Mouse (Mus musculus): ENCODE data around the gene Usp40. TPM values are rescaled to one million over a fixed set of nuclear protein-coding genes. Genes with fewer than 3 reads are reported as not detected.

Usp40 gene
- total RNA-seq, 1 experiment, result 10.4 TPM

DNA sequence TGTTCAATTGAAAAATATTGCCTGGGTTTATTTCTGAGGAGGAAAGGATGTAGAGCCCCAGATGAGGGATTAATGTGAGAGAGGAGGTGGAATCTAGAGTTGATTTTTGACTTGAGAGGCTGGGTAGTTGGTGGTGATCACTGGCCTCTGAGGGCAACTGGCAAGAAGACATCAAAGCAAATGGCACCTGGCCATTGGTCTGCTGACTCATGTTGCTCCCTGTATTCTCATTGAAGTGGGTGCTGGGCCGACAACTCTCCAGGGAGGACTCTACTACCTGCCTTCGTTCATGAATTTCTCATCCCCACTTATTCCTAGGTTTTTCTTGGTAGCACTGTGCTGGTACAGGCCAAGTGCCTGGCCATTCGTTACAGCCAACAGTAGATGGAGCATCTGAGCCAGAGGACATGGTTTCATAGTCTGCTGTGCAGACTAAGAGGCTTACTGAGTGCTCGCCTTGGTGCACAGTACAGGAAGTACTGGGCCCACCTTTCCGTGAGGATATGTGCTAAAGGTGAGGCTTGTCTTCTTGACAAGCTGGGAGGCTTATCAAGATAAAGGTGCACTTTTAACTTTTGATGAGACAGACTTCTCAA is 101.9 kb downstream of the Usp40 start:
- TF ChIP-seq MAFK (IDR thresholded peaks at IDR 0.05; ENCODE audit: insufficient read depth, low read depth, low read length) (no peak), HCFC1 (IDR thresholded peaks at IDR 0.05; ENCODE audit: borderline replicate concordance, insufficient read depth, low read length) (no peak), CHD2 (IDR thresholded peaks at IDR 0.05; ENCODE audit: low read depth, low read length) (no peak)
- H3K9me3 ChIP-seq (ENCODE audit: control insufficient read depth, insufficient read depth, low read depth, low read length), result no peaks in the 10 kb centered on the region
- in situ Hi-C loops (cut with MboI; ENCODE audit: low sequenced_read_pairs in 2 of 2, unreplicated experiment in 2 of 2), result no loop called here

DNA sequence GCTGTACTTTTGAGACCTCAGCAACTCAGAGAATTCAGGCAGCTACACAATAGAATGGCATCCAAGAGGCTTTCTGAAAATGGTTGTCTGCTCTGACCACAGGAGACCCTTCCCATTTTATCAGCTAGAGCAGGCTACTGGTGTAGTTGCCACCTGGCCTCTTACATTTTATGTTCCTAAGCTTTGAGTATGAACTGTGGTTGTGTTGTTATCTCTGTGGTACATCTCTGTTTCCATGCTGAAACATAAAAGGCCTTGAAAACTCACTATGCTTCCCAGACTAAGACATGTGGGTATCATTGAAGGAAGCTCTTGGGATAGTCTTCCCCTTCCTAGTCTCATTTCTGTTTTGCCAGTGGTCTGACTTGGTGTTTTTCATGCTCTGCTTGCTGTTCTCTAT is 106.2 kb downstream of the Usp40 start:
- Histone ChIP-seq H3K4me3 (ENCODE audit: insufficient read depth in 1 of 2, low read depth in 1 of 2, low read length in 2 of 2, poor library complexity in 1 of 2, severe bottlenecking in 1 of 2) (no peak overlapping the region), H3K4me1 (ENCODE audit: control insufficient read depth in 2 of 2, insufficient read depth in 2 of 2, low read length in 2 of 2, poor library complexity in 1 of 2) (no peaks in the 10 kb centered on the region), H3K36me3 (ENCODE audit: control insufficient read depth, insufficient read depth, low read length, poor library complexity, severe bottlenecking) (no peaks in the 10 kb centered on the region), H3K9ac (ENCODE audit: insufficient read depth, low read depth, low read length, poor library complexity, severe bottlenecking) (no peak overlapping the region), H3K9me3 (ENCODE audit: control insufficient read depth, insufficient read depth, low read depth, low read length) (no peaks in the 10 kb centered on the region), H3K27ac (ENCODE audit: insufficient read depth, low read depth, low read length, poor library complexity, severe bottlenecking) (no peak overlapping the region)
- in situ Hi-C loops (cut with MboI; ENCODE audit: low sequenced_read_pairs in 2 of 2, unreplicated experiment in 2 of 2), result no loop called here
- no peak for DNase-seq (ENCODE audit: low read depth, low spot score)
- no peak for TF ChIP-seq HCFC1 (IDR thresholded peaks at IDR 0.05; ENCODE audit: borderline replicate concordance, insufficient read depth, low read length)
- TF ChIP-seq CHD2 (IDR thresholded peaks at IDR 0.05; ENCODE audit: low read depth, low read length), result no peak
- no peak for TF ChIP-seq ZNF384 (IDR thresholded peaks at IDR 0.05; ENCODE audit: low read depth, low read length)
- TF ChIP-seq ZC3H11A (IDR thresholded peaks at IDR 0.05; ENCODE audit: borderline replicate concordance, low read depth, low read length), result no peak
- TF ChIP-seq MAFK (IDR thresholded peaks at IDR 0.05; ENCODE audit: insufficient read depth, low read depth, low read length), result no peak

More for the DNA sequence above, 101.9 kb downstream of the Usp40 start:
- Histone ChIP-seq H3K4me3 (ENCODE audit: insufficient read depth in 1 of 2, low read depth in 1 of 2, low read length in 2 of 2, poor library complexity in 1 of 2, severe bottlenecking in 1 of 2) (no peak overlapping the region), H3K9ac (ENCODE audit: insufficient read depth, low read depth, low read length, poor library complexity, severe bottlenecking) (no peak overlapping the region), H3K27ac (ENCODE audit: insufficient read depth, low read depth, low read length, poor library complexity, severe bottlenecking) (no peak overlapping the region), H3K4me1 (ENCODE audit: control insufficient read depth in 2 of 2, insufficient read depth in 2 of 2, low read length in 2 of 2, poor library complexity in 1 of 2) (no peaks in the 10 kb centered on the region), H3K36me3 (ENCODE audit: control insufficient read depth, insufficient read depth, low read length, poor library complexity, severe bottlenecking) (no peaks in the 10 kb centered on the region; the same call in 1 of the 2 replicates)
- DNase-seq (ENCODE audit: low read depth, low spot score), result no peak

DNA sequence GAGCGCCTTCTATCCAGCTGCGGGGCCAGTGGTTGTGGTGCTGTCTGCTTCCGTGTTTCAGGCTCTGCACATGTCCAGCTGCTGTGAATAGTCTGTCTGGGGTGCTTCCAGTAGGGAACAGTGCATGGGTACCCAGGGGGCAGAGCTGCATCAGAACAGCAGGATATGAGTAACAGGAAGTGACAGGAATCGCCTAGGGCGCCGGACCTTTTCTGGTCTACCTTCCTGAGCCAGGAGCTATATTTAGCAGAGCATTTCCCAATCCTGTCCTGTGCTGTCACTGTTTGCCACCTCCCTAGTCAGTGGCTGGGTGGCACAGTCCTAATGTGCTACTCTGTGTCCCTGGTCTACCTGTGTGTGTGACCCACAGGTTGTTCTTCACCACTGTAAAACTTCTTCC is 107.4 kb downstream of the Usp40 start:
- TF ChIP-seq HCFC1 (IDR thresholded peaks at IDR 0.05; ENCODE audit: borderline replicate concordance, insufficient read depth, low read length) (no peak), CHD2 (IDR thresholded peaks at IDR 0.05; ENCODE audit: low read depth, low read length) (no peak), ZNF384 (IDR thresholded peaks at IDR 0.05; ENCODE audit: low read depth, low read length) (no peak), MAFK (IDR thresholded peaks at IDR 0.05; ENCODE audit: insufficient read depth, low read depth, low read length) (no peak), ZC3H11A (IDR thresholded peaks at IDR 0.05; ENCODE audit: borderline replicate concordance, low read depth, low read length) (no peak)
- in situ Hi-C loops (cut with MboI; ENCODE audit: low sequenced_read_pairs in 2 of 2, unreplicated experiment in 2 of 2), result no loop called here

DNA sequence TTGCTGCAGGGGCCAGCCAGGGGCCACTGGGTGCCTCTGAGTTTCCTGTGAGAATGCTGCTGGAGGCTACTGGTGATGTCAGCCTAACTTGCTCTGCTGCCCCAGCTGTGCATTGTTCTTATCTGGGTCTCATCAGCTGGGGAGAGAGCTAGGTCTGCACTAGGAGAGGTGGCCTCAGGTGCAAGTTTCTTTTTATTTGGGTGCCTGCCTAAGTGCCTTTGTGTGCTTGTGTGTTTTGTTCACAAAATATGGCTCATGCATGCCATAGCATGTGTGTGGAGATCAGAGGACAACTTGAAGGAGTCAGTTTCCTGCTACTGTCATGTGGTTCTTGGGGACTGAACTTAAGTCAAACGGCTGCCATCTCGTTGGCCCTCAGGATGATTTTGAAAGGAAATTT is 108.7 kb downstream of the Usp40 start:
- in situ Hi-C loops (cut with MboI; ENCODE audit: low sequenced_read_pairs in 2 of 2, unreplicated experiment in 2 of 2), result no loop called here

More for the DNA sequence above, 107.4 kb downstream of the Usp40 start:
- no peak overlapping the region for H3K9ac ChIP-seq (ENCODE audit: insufficient read depth, low read depth, low read length, poor library complexity, severe bottlenecking)
- H3K27ac ChIP-seq (ENCODE audit: insufficient read depth, low read depth, low read length, poor library complexity, severe bottlenecking), result no peak overlapping the region
- no peak overlapping the region for H3K4me3 ChIP-seq (ENCODE audit: insufficient read depth in 1 of 2, low read depth in 1 of 2, low read length in 2 of 2, poor library complexity in 1 of 2, severe bottlenecking in 1 of 2)
- H3K9me3 ChIP-seq (ENCODE audit: control insufficient read depth, insufficient read depth, low read depth, low read length), result no peaks in the 10 kb centered on the region
- no peak for DNase-seq (ENCODE audit: low read depth, low spot score)
- no peaks in the 10 kb centered on the region for H3K4me1 ChIP-seq (ENCODE audit: control insufficient read depth in 2 of 2, insufficient read depth in 2 of 2, low read length in 2 of 2, poor library complexity in 1 of 2)
- no peaks in the 10 kb centered on the region for H3K36me3 ChIP-seq (ENCODE audit: control insufficient read depth, insufficient read depth, low read length, poor library complexity, severe bottlenecking)

More for the DNA sequence above, 108.7 kb downstream of the Usp40 start:
- Histone ChIP-seq H3K9ac (ENCODE audit: insufficient read depth, low read depth, low read length, poor library complexity, severe bottlenecking) (no peak overlapping the region), H3K27ac (ENCODE audit: insufficient read depth, low read depth, low read length, poor library complexity, severe bottlenecking) (no peak overlapping the region), H3K9me3 (ENCODE audit: control insufficient read depth, insufficient read depth, low read depth, low read length) (no peaks in the 10 kb centered on the region), H3K4me3 (ENCODE audit: insufficient read depth in 1 of 2, low read depth in 1 of 2, low read length in 2 of 2, poor library complexity in 1 of 2, severe bottlenecking in 1 of 2) (no peak overlapping the region), H3K36me3 (ENCODE audit: control insufficient read depth, insufficient read depth, low read length, poor library complexity, severe bottlenecking) (no peaks in the 10 kb centered on the region), H3K4me1 (ENCODE audit: control insufficient read depth in 2 of 2, insufficient read depth in 2 of 2, low read length in 2 of 2, poor library complexity in 1 of 2) (no peaks in the 10 kb centered on the region)
- TF ChIP-seq ZNF384 (IDR thresholded peaks at IDR 0.05; ENCODE audit: low read depth, low read length) (no peak), MAFK (IDR thresholded peaks at IDR 0.05; ENCODE audit: insufficient read depth, low read depth, low read length) (no peak), ZC3H11A (IDR thresholded peaks at IDR 0.05; ENCODE audit: borderline replicate concordance, low read depth, low read length) (no peak), HCFC1 (IDR thresholded peaks at IDR 0.05; ENCODE audit: borderline replicate concordance, insufficient read depth, low read length) (no peak), CHD2 (IDR thresholded peaks at IDR 0.05; ENCODE audit: low read depth, low read length) (no peak)
- no peak for DNase-seq (ENCODE audit: low read depth, low spot score)
